Mouse (Mus musculus) cortical plate, adult 2 months (tissue): ENCODE measurements around the gene Eif3c.

ENCODE experiments used
- CTCF ChIP-seq: fragments of 200-500 bp; IDR thresholded peaks from 2 replicates; pipeline ENCODE4 v1.5.1; 2011; ENCODE audit warnings: mild to moderate bottlenecking, control low read depth, low read length; ENCODE audit not compliant: insufficient read depth; ENCODE audit errors: extremely low read depth
- POLR2A ChIP-seq: fragments of 200-500 bp; IDR thresholded peaks from 2 replicates; pipeline ENCODE4 v1.6.1; 2011; ENCODE audit warnings: mild to moderate bottlenecking, low read length, control low read depth; ENCODE audit not compliant: insufficient read depth; ENCODE audit errors: extremely low read depth

DNA sequence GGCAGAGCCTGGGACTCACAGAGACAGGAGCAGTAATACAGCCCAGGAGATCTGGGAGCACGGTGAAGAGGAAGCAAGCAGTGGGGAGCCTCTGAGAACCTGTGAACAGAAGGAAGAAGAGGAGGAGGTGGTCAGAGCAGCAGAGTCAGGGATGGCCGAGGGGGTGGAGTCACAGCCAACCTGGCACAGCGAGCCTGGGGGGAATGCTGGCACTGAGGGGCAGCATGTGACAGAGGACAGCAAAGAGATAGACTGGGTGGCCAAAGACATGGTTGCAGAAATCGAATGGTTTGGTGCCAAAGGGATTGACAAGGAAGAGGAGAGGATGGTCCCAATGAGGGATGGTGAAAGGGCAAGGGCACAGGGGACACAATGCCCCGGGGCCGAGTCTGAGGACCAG lies 19.5 kb upstream of the Eif3c start, which contains the start of gene Cln3:
- TF ChIP-seq POLR2A (no peak), CTCF (no peak)
